Mouse (Mus musculus) adrenal gland, postnatal 0 days (tissue): ENCODE measurements around the gene Dyrk2. TPM values are rescaled to one million over a fixed set of nuclear protein-coding genes. Genes with fewer than 3 reads are reported as not detected.

Experiments used
- polyA plus RNA-seq: library from polyadenylated mRNA; unstranded; fragments of >200 nt; fragmentation: Nextera tagmentation; extraction: Ambion mirVana; gene quantifications from 2 replicates; pipeline ENCODE4 v1.2.1, GENCODE M21; 2015

Dyrk2 gene
- 3.5 and 4.8 TPM in 2 replicates for polyA plus RNA-seq

DNA sequence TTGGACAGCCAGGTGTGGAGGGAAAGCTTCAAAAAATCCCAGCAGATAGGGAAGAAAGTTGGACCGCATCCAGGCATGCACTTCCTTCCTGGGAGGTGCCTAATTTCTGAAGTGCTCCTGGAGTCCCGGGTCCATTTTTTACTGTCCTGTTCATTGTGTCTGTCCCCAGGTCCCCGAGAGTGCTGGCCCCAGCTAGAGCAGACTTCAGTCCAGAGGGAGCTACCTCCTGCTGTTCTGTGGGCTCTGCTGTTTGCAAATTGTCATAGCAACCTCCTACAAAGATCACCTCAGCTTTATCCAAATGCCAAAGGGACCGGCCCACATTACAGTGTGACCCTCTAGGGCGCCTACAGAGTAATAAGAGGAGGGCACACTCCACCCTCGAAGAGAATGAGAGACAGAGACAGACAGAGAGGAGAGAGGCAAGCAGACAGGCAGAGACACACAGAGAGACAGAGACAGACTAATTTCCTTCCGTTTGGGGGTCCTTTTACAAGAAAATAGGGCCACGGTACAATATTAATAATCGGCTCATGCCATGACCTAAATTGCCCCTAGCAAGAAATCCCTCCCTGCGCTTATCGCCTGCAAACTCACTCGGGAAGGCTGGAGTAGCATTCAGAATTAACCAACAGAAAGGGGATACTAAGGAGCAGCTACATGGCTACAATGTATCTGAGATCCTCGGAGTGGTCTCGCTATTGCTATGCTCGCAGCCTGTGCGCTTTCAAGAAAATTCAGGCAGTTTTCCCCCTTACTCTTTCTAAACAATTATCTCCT, at the start of gene Dyrk2:
Gene Dyrk2 (minus strand): TSS at position 9 of the 780 bp plus-strand sequence.

